In genomic region chr15:85401926-85402325, GRCm38 (mm10) we compare ENCODE assay signal across 12 mouse cellular contexts.
DNase-seq lines count a peak whose midpoint lies in the region; ATAC-seq lines count a peak whose summit lies in the region.
"Had no signal": no experiment of that assay in that cellular context is flagged by ENCODE, and none has a peak within 500 bp of the region (broad histone marks: within the 10 kb centered on the region; RNA-seq: fewer than 3 reads in every experiment).

No protein-coding gene starts in this region.

- DNase-seq in frontal cortex, adult 2 months (ENCODE audit: extremely low spot score in 1 of 2, low spot score in 1 of 2): peak; percentile 26 to 47
- no peak for DNase-seq in frontal cortex, postnatal 10 days (ENCODE audit: low spot score in 2 of 2)
- DNase-seq in right cerebral cortex, adult 18-20 months: peak; percentile 35
- DNase-seq in right cerebral cortex, postnatal 4 days: no peak
- DNase-seq in thymus, postnatal 25 days: peak; percentile 29
- no peak for DNase-seq in c-Kit-positive CD71-positive TER-119-positive erythroid progenitor cells, embryonic 14.5 days (ENCODE audit: low spot score)
- DNase-seq in spleen, postnatal 36 days (ENCODE audit: low spot score in 2 of 2): no peak
- DNase-seq: kidney, postnatal 25 days had no signal

- H3K4me1 ChIP-seq in hindbrain, embryonic 15.5 days (replicated peaks): peaks cover 31% of the 10 kb centered on the region

- peak overlapping the region; percentile 80 for H3K27ac ChIP-seq in hindbrain, embryonic 15.5 days (replicated peaks)
- H3K27ac ChIP-seq: liver, embryonic 12.5 days had no signal

- no peak overlapping the region for H3K4me3 ChIP-seq in hindbrain, embryonic 15.5 days
- H3K4me3 ChIP-seq: erythroblast, embryonic 14.5 days; liver, embryonic 12.5 days; midbrain, embryonic 13.5 days had no signal

- 56% methylated on average over 7 of the region's 7 CpGs for WGBS in hindbrain, embryonic 15.5 days

- H3K9me3 ChIP-seq in hindbrain, embryonic 15.5 days: no peaks in the 10 kb centered on the region
- H3K9me3 ChIP-seq: liver, embryonic 12.5 days; midbrain, embryonic 13.5 days had no signal

- no peak overlapping the region for H3K9ac ChIP-seq in hindbrain, embryonic 15.5 days
- H3K9ac ChIP-seq: liver, embryonic 12.5 days; midbrain, embryonic 13.5 days had no signal

- H3K36me3 ChIP-seq in hindbrain, embryonic 15.5 days: 0 out of 2 replicates have a peak, but pooled peaks cover 2% of the 10 kb centered on the region

- H3K27me3 ChIP-seq in hindbrain, embryonic 15.5 days: no peaks in the 10 kb centered on the region
- H3K27me3 ChIP-seq: liver, embryonic 12.5 days; midbrain, embryonic 13.5 days had no signal

- H3K4me2 ChIP-seq in hindbrain, embryonic 15.5 days: no peak overlapping the region
- H3K4me2 ChIP-seq: liver, embryonic 12.5 days; midbrain, embryonic 13.5 days had no signal

- ATAC-seq in hindbrain, embryonic 15.5 days (ENCODE audit: low FRiP score, low read depth): no peak
- ATAC-seq: liver, embryonic 12.5 days; midbrain, embryonic 13.5 days had no signal

Comparison
In these comparisons a context has a peak if more than half of its experiments do, and no peak if none do; other contexts are left out.
1. DNase-seq: peak in frontal cortex, adult 2 months (2 of 2), right cerebral cortex, adult 18-20 months (single experiment) and thymus, postnatal 25 days (single experiment); none in frontal cortex, postnatal 10 days (0 of 2), right cerebral cortex, postnatal 4 days (single experiment), c-Kit-positive CD71-positive TER-119-positive erythroid progenitor cells, embryonic 14.5 days (single experiment) and spleen, postnatal 36 days (0 of 2).